Mouse (Mus musculus) embryonic facial prominence, embryonic 12.5 days (tissue): ENCODE results near the gene Lrch4. TPM values are rescaled to one million over a fixed set of nuclear protein-coding genes. Genes with fewer than 3 reads are reported as not detected.
A peak's percentile ranks its signal among the peaks of the same experiment; 100 is the strongest.

ENCODE experiments used
- ATAC-seq: fragments of 200-750 bp; cut with Nextera tagmentation; 2 replicates; pipeline ENCODE4 v1.8.0; 2017; ENCODE audit not compliant: insufficient number of reproducible peaks, insufficient read depth, low FRiP score, low TSS enrichment
- H3K27ac ChIP-seq: fragments of 300-500 bp; sonication (generic); 2 replicates; pipeline ENCODE4 v1.5.1; 2016; ENCODE audit warnings: mild to moderate bottlenecking
- H3K27me3 ChIP-seq: fragments of 300-500 bp; sonication (generic); 2 replicates; pipeline ENCODE4 v1.6.1; 2016; ENCODE audit warnings: mild to moderate bottlenecking, moderate library complexity
- H3K36me3 ChIP-seq: fragments of 300-500 bp; sonication (generic); 2 replicates; pipeline ENCODE4 v1.6.1; 2016; ENCODE audit warnings: mild to moderate bottlenecking
- H3K4me1 ChIP-seq: fragments of 300-500 bp; sonication (generic); 2 replicates; pipeline ENCODE4 v1.6.1; 2016
- H3K4me2 ChIP-seq: fragments of 300-500 bp; sonication (generic); replicated peaks from 2 replicates; pipeline ENCODE4 v1.6.1; 2016; ENCODE audit warnings: mild to moderate bottlenecking, moderate library complexity
- H3K4me3 ChIP-seq: fragments of 300-500 bp; sonication (generic); 2 replicates; pipeline ENCODE4 v1.5.1; 2016; ENCODE audit warnings: mild to moderate bottlenecking
- H3K9ac ChIP-seq: fragments of 300-500 bp; sonication (generic); 2 replicates; pipeline ENCODE4 v1.6.1; 2016; ENCODE audit warnings: mild to moderate bottlenecking, moderate library complexity
- H3K9me3 ChIP-seq: fragments of 300-500 bp; sonication (generic); 2 replicates; pipeline ENCODE4 v1.6.1; 2016; ENCODE audit warnings: mild to moderate bottlenecking, moderate library complexity
- WGBS: fragments of 180-500 bp; shearing (Covaris S2); methylation state at CpG from one replicate; pipeline ENCODE4 v1.1.7; 2016; 5-methylcytosine and 5-hydroxymethylcytosine counted together
- polyA plus RNA-seq: library from polyadenylated mRNA; unstranded; fragments of >200 nt; fragmentation: Nextera tagmentation; extraction: Ambion mirVana; gene quantifications from 2 replicates; pipeline ENCODE4 v1.2.1, GENCODE M21; 2016

Gene Lrch4
- polyA plus RNA-seq, 1 experiment from 2014 or later, result 34.0 TPM

GRCm38 (mm10) chr5:137656977-137657376 is 28.1 kb downstream of the Lrch4 start:
- ATAC-seq, result no peak

GRCm38 (mm10) chr5:137660064-137660688 is 31.3 kb downstream of the Lrch4 start:
- H3K36me3 ChIP-seq, result peaks cover 48% of the 10 kb centered on the region
- no peaks in the 10 kb centered on the region for H3K27me3 ChIP-seq
- 93% methylated on average over 6 of the region's 6 CpGs for WGBS
- no peak overlapping the region for H3K4me2 ChIP-seq
- H3K4me3 ChIP-seq, result no peak overlapping the region
- no peak for ATAC-seq
- no peak overlapping the region for H3K9ac ChIP-seq
- H3K4me1 ChIP-seq, result no peaks in the 10 kb centered on the region
- H3K27ac ChIP-seq, result no peak overlapping the region
- no peaks in the 10 kb centered on the region for H3K9me3 ChIP-seq

More at GRCm38 (mm10) chr5:137656977-137657376, 28.1 kb downstream of the Lrch4 start:
- no peak overlapping the region for H3K4me3 ChIP-seq
- no peaks in the 10 kb centered on the region for H3K4me1 ChIP-seq
- H3K36me3 ChIP-seq, result peaks cover 39% of the 10 kb centered on the region
- no peak overlapping the region for H3K4me2 ChIP-seq
- no peak overlapping the region for H3K9ac ChIP-seq
- no peak overlapping the region for H3K27ac ChIP-seq
- H3K27me3 ChIP-seq, result no peaks in the 10 kb centered on the region
- 33% methylated on average over 6 of the region's 6 CpGs for WGBS
- H3K9me3 ChIP-seq, result no peaks in the 10 kb centered on the region

- Histone ChIP-seq H3K27ac (no peak overlapping the region), H3K9ac (no peak overlapping the region), H3K4me3 (no peak overlapping the region), H3K4me1 (no peaks in the 10 kb centered on the region), H3K27me3 (no peaks in the 10 kb centered on the region), H3K4me2 (no peak overlapping the region), H3K36me3 (peaks cover 54% of the 10 kb centered on the region), H3K9me3 (no peaks in the 10 kb centered on the region)
- ATAC-seq, result no peak
- WGBS, result 65% methylated on average over 9 of the region's 9 CpGs
Observed at GRCm38 (mm10) chr5:137663057-137663456, 34.1 kb downstream of the Lrch4 start.

GRCm38 (mm10) chr5:137668971-137669370 is 40.0 kb downstream of the Lrch4 start:
- Histone ChIP-seq H3K4me1 (peaks cover 25% of the 10 kb centered on the region), H3K4me2 (no peak overlapping the region), H3K9me3 (no peaks in the 10 kb centered on the region), H3K27ac (peak overlapping the region; percentile 19; the same call in 1 of the 2 replicates), H3K27me3 (no peaks in the 10 kb centered on the region), H3K4me3 (no peak overlapping the region), H3K36me3 (peaks cover 20% of the 10 kb centered on the region), H3K9ac (no peak overlapping the region)
- 74% methylated on average over 10 of the region's 10 CpGs for WGBS
- no peak for ATAC-seq

GRCm38 (mm10) chr5:137670240-137670639 is 41.3 kb downstream of the Lrch4 start:
- H3K27ac ChIP-seq, result no peak overlapping the region
- no peak overlapping the region for H3K9ac ChIP-seq
- no peak overlapping the region for H3K4me2 ChIP-seq
- peaks cover 10% of the 10 kb centered on the region for H3K36me3 ChIP-seq
- H3K9me3 ChIP-seq, result no peaks in the 10 kb centered on the region
- ATAC-seq, result no peak
- WGBS, result 100% methylated on average over 1 of the region's 1 CpGs
- H3K4me1 ChIP-seq, result peaks cover 25% of the 10 kb centered on the region
- H3K4me3 ChIP-seq, result no peak overlapping the region
- no peaks in the 10 kb centered on the region for H3K27me3 ChIP-seq

GRCm38 (mm10) chr5:137671443-137672240 is 42.7 kb downstream of the Lrch4 start:
- no peaks in the 10 kb centered on the region for H3K9me3 ChIP-seq
- 19% methylated on average over 9 of the region's 9 CpGs for WGBS
- ATAC-seq, result 0 out of 2 replicates have a peak, but pooled peaks have one; percentile 22
- H3K36me3 ChIP-seq, result peaks cover 4% of the 10 kb centered on the region
- H3K9ac ChIP-seq, result no peak overlapping the region; the same call in 1 of the 2 replicates
- peak overlapping the region; percentile 13; the same call in 1 of the 2 replicates for H3K4me2 ChIP-seq
- no peaks in the 10 kb centered on the region for H3K27me3 ChIP-seq
- no peak overlapping the region for H3K4me3 ChIP-seq
- peak overlapping the region; percentile 61 for H3K27ac ChIP-seq
- H3K4me1 ChIP-seq, result peaks cover 25% of the 10 kb centered on the region

- Histone ChIP-seq H3K4me1 (peaks cover 25% of the 10 kb centered on the region), H3K36me3 (no peaks in the 10 kb centered on the region), H3K4me3 (no peak overlapping the region), H3K27me3 (no peaks in the 10 kb centered on the region), H3K27ac (no peak overlapping the region), H3K4me2 (no peak overlapping the region), H3K9me3 (no peaks in the 10 kb centered on the region), H3K9ac (no peak overlapping the region)
- 76% methylated on average over 5 of the region's 5 CpGs for WGBS
- ATAC-seq, result no peak
Observed at GRCm38 (mm10) chr5:137672361-137672760, 43.4 kb downstream of the Lrch4 start.

- H3K9ac ChIP-seq, result no peak overlapping the region
- H3K4me3 ChIP-seq, result no peak overlapping the region
- peaks cover 25% of the 10 kb centered on the region for H3K4me1 ChIP-seq
- no peak for ATAC-seq
- no peaks in the 10 kb centered on the region for H3K36me3 ChIP-seq
- H3K27me3 ChIP-seq, result no peaks in the 10 kb centered on the region
- H3K4me2 ChIP-seq, result no peak overlapping the region
- no peaks in the 10 kb centered on the region for H3K9me3 ChIP-seq
- 88% methylated on average over 6 of the region's 6 CpGs for WGBS
- H3K27ac ChIP-seq, result no peak overlapping the region
Observed at GRCm38 (mm10) chr5:137673015-137673414, 44.1 kb downstream of the Lrch4 start.

GRCm38 (mm10) chr5:137674786-137675185 is 45.9 kb downstream of the Lrch4 start:
- Histone ChIP-seq H3K36me3 (no peaks in the 10 kb centered on the region), H3K9ac (no peak overlapping the region), H3K4me1 (peaks cover 25% of the 10 kb centered on the region), H3K9me3 (no peaks in the 10 kb centered on the region), H3K27me3 (no peaks in the 10 kb centered on the region), H3K4me3 (no peak overlapping the region), H3K4me2 (no peak overlapping the region), H3K27ac (no peak overlapping the region)
- no peak for ATAC-seq
- 94% methylated on average over 8 of the region's 8 CpGs for WGBS

- Histone ChIP-seq H3K27ac (no peak overlapping the region), H3K36me3 (no peaks in the 10 kb centered on the region), H3K27me3 (no peaks in the 10 kb centered on the region), H3K4me3 (no peak overlapping the region), H3K4me2 (no peak overlapping the region), H3K4me1 (peaks cover 10% of the 10 kb centered on the region), H3K9me3 (no peaks in the 10 kb centered on the region), H3K9ac (no peak overlapping the region)
- 94% methylated on average over 8 of the region's 8 CpGs for WGBS
- ATAC-seq, result no peak
Observed at GRCm38 (mm10) chr5:137677859-137678258, 48.9 kb downstream of the Lrch4 start.

- ATAC-seq, result no peak
- WGBS, result 86% methylated on average over 3 of the region's 3 CpGs
Observed at GRCm38 (mm10) chr5:137678736-137679135, 49.8 kb downstream of the Lrch4 start.

GRCm38 (mm10) chr5:137679726-137680125 is 50.8 kb downstream of the Lrch4 start:
- 88% methylated on average over 4 of the region's 4 CpGs for WGBS
- Histone ChIP-seq H3K4me1 (peaks cover 20% of the 10 kb centered on the region), H3K27me3 (no peaks in the 10 kb centered on the region), H3K9me3 (no peaks in the 10 kb centered on the region), H3K4me2 (no peak overlapping the region), H3K27ac (no peak overlapping the region), H3K4me3 (no peak overlapping the region), H3K9ac (no peak overlapping the region), H3K36me3 (no peaks in the 10 kb centered on the region)
- no peak for ATAC-seq

More at GRCm38 (mm10) chr5:137678736-137679135, 49.8 kb downstream of the Lrch4 start:
- Histone ChIP-seq H3K4me3 (no peak overlapping the region), H3K9me3 (no peaks in the 10 kb centered on the region), H3K9ac (no peak overlapping the region), H3K4me1 (peaks cover 17% of the 10 kb centered on the region), H3K27ac (no peak overlapping the region), H3K27me3 (no peaks in the 10 kb centered on the region), H3K36me3 (no peaks in the 10 kb centered on the region), H3K4me2 (no peak overlapping the region)
